Mouse (Mus musculus): ENCODE data around the gene Maml2. TPM values are rescaled to one million over a fixed set of nuclear protein-coding genes. Genes with fewer than 3 reads are reported as not detected.

Gene Maml2
- polyA plus RNA-seq, 1 experiment = not detected

DNA sequence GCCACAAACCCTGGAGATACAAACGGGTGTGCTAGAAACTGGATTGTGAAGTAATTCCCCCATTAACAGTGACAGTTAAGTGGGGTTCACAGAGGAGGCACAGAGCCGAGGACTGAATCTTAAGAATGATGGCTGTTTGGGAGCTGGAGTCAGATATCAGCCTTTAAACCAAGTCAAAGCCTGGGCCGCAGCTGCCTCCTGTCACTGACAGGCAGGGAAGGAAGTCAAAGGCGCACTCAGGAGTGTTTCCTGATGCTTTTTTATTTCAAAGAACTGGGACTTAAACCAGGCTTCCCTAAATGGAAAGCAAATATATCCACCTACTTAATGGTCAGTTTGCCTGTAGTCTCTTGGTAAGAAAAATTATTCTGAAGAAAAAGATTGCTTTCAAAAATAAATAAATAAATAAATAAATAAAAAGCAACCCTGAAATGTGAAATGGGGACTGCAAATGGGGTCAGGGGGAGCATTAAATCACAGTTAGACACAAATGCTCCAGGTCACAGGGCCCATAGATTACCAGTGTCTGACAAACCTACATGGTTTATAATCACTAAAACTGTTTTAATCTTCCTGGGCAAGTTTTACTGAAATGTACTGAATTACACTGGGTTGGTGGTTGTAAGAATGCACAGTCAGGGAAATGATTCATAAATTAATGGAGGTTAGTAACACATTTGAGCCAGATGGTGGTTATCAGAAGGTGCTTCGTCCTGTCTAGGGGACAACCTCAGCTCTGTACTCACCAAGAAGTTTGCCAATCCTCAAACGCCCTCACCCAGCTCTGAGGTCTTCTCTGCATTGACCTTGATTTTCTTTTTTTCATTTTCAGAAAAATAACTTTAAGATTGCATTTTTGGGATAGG lies 209.4 kb downstream of the Maml2 start:
- H3K4me3 ChIP-seq (ENCODE audit: insufficient read depth, low read depth, low read length) = no peak overlapping the region
- no peak overlapping the region for H3K27ac ChIP-seq (ENCODE audit: insufficient read depth, low read depth, low read length)
- peaks cover 4% of the 10 kb centered on the region; the same call in 1 of the 2 replicates for H3K4me1 ChIP-seq (ENCODE audit: control insufficient read depth, insufficient read depth, low read length)
- WGBS = 80% methylated on average over 6 of the region's 6 CpGs
- no peak for TF ChIP-seq POLR2A (IDR thresholded peaks at IDR 0.05; ENCODE audit: insufficient read depth, low read depth, low read length)
- no peak for TF ChIP-seq CTCF (IDR thresholded peaks at IDR 0.05; ENCODE audit: insufficient read depth, low read depth, low read length)

DNA sequence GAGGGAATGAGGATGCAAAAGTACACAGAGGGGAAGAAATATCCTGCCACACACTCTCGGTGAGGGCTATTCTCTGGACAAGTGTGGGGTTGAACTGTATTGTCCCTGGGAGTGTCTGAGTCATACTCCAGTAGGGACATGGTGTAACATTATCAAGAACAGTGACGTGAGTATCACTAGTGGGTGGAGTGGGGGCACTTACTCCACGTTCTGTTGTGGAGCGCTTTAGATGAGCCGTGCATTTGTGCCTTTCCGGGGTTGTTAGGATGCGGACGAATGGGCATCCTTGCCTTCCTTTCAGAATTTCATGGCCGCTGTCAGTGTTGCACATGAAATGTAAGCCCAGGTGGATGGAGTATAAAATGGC lies 210.0 kb downstream of the Maml2 start:
- H3K27ac ChIP-seq (ENCODE audit: insufficient read depth, low read depth, low read length) = no peak overlapping the region
- H3K4me1 ChIP-seq (ENCODE audit: control insufficient read depth, insufficient read depth, low read length) = peaks cover 4% of the 10 kb centered on the region; the same call in 1 of the 2 replicates
- WGBS = 82% methylated on average over 9 of the region's 9 CpGs
- no peak for TF ChIP-seq CTCF (IDR thresholded peaks at IDR 0.05; ENCODE audit: insufficient read depth, low read depth, low read length)
- TF ChIP-seq POLR2A (IDR thresholded peaks at IDR 0.05; ENCODE audit: insufficient read depth, low read depth, low read length) = no peak
- H3K4me3 ChIP-seq (ENCODE audit: insufficient read depth, low read depth, low read length) = no peak overlapping the region

DNA sequence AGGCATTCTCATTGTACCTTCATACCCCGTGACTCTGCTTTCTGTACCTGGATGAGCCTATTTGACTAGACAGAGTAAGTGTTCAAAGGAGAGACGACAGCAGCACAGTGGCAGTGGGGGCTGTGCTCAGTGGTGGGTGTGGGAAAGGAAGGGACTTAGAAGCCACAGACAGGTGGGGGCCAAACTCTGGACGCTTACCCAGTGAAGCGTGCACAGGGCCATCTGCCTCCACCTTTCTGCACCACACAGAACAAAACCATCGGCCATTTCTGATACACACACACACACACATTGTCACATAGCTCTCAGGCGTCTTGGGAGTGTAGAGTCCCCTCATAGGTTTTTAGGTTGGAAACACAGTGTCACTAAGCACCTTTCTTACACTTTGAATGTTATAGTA lies 212.0 kb downstream of the Maml2 start:
- Histone ChIP-seq H3K4me3 (ENCODE audit: insufficient read depth, low read depth, low read length) (no peak overlapping the region), H3K27ac (ENCODE audit: insufficient read depth, low read depth, low read length) (no peak overlapping the region), H3K4me1 (ENCODE audit: control insufficient read depth, insufficient read depth, low read length) (peaks cover 6% of the 10 kb centered on the region; the same call in 1 of the 2 replicates)
- WGBS = 92% methylated on average over 6 of the region's 6 CpGs
- TF ChIP-seq CTCF (IDR thresholded peaks at IDR 0.05; ENCODE audit: insufficient read depth, low read depth, low read length) (no peak), POLR2A (IDR thresholded peaks at IDR 0.05; ENCODE audit: insufficient read depth, low read depth, low read length) (no peak)

DNA sequence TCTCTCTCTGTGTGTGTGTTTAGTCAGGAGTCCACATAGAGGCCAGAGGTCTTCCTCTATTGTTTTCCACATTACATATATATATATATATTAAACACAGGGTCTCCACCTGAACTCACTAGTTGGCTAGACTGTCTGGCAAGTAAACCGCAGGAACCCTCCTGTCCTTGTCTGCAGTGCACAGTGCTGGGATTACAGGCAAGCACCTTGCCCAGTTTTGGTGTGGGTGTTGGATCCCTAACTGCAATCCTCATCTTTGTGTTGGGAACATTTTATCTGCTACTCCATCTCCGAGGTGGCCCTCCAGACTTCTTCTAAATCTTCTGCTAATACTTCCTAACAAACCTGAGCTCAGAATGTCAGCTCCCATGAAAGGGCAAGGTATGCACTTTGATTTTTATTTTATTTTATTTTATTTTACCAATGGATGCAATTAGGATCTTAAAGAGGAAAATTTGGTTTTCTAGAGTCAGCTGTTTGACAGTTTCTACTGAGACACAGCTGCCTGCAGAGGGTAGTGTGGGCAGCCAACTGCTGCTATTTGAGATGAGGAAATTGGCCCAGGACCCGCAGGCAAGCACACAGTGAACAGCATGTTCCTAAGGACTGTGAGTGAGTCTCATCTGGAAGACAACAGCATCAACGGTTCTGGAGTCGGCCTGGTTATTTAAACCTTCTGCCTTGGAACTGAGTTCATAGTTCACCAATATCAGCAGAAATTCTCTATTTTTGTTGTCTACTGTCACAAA lies 213.0 kb downstream of the Maml2 start:
- Histone ChIP-seq H3K27ac (ENCODE audit: insufficient read depth, low read depth, low read length) (no peak overlapping the region), H3K4me3 (ENCODE audit: insufficient read depth, low read depth, low read length) (no peak overlapping the region), H3K4me1 (ENCODE audit: control insufficient read depth, insufficient read depth, low read length) (peaks cover 6% of the 10 kb centered on the region; the same call in 1 of the 2 replicates)
- 56% methylated on average over 5 of the region's 5 CpGs for WGBS
- no peak for TF ChIP-seq POLR2A (IDR thresholded peaks at IDR 0.05; ENCODE audit: insufficient read depth, low read depth, low read length)
- no peak for TF ChIP-seq CTCF (IDR thresholded peaks at IDR 0.05; ENCODE audit: insufficient read depth, low read depth, low read length)

DNA sequence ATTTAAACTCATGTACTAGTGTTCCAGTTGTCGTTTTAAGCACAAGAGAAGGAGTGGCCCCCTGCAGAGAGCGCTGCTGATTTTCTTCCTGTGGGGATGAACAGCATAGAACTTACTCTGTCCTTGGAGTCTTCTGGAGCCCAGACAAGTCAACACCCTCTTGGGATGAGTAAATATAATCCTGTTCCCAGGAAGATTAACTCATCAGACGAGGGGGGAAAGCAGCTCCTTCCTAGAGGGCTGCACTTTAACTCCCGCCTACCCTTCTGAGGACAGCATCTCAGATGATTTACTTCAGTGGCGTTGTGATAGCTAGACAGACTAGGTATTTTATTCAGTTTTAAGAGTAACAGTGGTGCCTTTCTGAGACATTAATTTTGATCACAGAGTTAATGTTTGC lies 215.4 kb downstream of the Maml2 start:
- Histone ChIP-seq H3K4me1 (ENCODE audit: control insufficient read depth, insufficient read depth, low read length) (peaks cover 4% of the 10 kb centered on the region; the same call in 1 of the 2 replicates), H3K4me3 (ENCODE audit: insufficient read depth, low read depth, low read length) (no peak overlapping the region), H3K27ac (ENCODE audit: insufficient read depth, low read depth, low read length) (no peak overlapping the region)
- TF ChIP-seq CTCF (IDR thresholded peaks at IDR 0.05; ENCODE audit: insufficient read depth, low read depth, low read length) = no peak
- no peak for TF ChIP-seq POLR2A (IDR thresholded peaks at IDR 0.05; ENCODE audit: insufficient read depth, low read depth, low read length)
- WGBS = 41% methylated on average over 5 of the region's 5 CpGs

DNA sequence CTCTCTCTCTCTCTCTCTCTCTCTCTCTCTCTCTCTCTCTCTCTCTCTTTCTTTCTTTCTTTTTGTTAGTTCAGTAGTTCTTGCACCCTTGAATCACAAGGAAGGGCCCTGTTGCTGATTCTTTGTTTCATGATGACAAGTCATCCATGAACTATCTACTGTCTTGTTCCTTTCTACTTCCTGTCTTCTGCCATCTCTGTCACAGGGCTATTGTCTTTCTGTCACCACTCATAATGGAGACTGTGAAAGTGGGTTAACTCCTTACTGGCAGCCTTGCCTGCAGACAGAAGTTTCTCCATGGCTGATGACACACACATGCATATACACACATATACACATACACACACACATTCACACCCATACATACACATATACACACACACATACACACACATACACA lies 216.7 kb downstream of the Maml2 start:
- Histone ChIP-seq H3K4me3 (ENCODE audit: insufficient read depth, low read depth, low read length) (no peak overlapping the region), H3K4me1 (ENCODE audit: control insufficient read depth, insufficient read depth, low read length) (peaks cover 4% of the 10 kb centered on the region; the same call in 1 of the 2 replicates), H3K27ac (ENCODE audit: insufficient read depth, low read depth, low read length) (no peak overlapping the region)
- TF ChIP-seq CTCF (IDR thresholded peaks at IDR 0.05; ENCODE audit: insufficient read depth, low read depth, low read length) = no peak
- no peak for TF ChIP-seq POLR2A (IDR thresholded peaks at IDR 0.05; ENCODE audit: insufficient read depth, low read depth, low read length)

DNA sequence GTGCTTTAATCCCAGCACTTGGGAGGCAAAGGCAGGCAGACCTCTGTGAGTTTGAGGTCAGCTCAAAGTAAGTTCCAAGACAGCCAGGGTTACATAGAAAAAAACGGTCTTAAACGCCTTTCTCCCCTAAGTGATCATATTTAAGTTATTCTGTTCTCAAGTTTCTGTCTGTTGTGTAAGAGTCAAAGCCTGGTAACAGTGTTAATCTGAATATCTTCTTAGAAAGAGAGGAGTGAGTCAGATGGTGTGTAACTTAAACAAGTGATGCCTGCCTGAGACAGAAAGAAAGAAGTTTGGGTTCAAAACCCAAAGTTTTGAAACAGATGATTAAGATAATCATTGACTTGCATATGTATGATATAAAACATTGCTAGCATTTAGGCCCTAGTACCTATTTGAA lies 218.2 kb downstream of the Maml2 start:
- 69% methylated on average over 2 of the region's 2 CpGs for WGBS
- Histone ChIP-seq H3K27ac (ENCODE audit: insufficient read depth, low read depth, low read length) (no peak overlapping the region), H3K4me1 (ENCODE audit: control insufficient read depth, insufficient read depth, low read length) (peaks cover 2% of the 10 kb centered on the region; the same call in 1 of the 2 replicates), H3K4me3 (ENCODE audit: insufficient read depth, low read depth, low read length) (no peak overlapping the region)
- no peak for TF ChIP-seq POLR2A (IDR thresholded peaks at IDR 0.05; ENCODE audit: insufficient read depth, low read depth, low read length)
- TF ChIP-seq CTCF (IDR thresholded peaks at IDR 0.05; ENCODE audit: insufficient read depth, low read depth, low read length) = no peak

DNA sequence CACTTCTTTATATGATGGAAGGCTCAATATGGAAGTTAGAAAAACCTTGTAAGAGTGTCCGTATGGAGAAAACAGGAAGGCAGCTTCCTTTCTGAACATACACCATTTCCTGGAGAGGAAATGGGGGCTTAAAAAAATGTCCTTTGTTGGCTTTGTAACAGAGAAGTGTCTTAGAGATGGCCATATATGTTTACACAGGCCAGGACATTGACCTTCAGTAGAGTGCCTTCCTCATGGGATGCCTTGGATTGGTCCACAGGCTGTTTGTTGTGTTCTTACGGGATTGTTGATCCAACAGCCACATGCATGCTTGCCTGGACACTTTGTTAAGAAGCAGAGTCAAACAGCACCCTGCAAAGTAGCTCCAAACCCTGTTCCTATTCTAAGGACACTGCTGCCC lies 220.3 kb downstream of the Maml2 start:
- no peak for TF ChIP-seq CTCF (IDR thresholded peaks at IDR 0.05; ENCODE audit: insufficient read depth, low read depth, low read length)
- TF ChIP-seq POLR2A (IDR thresholded peaks at IDR 0.05; ENCODE audit: insufficient read depth, low read depth, low read length) = no peak
- no peak overlapping the region for H3K27ac ChIP-seq (ENCODE audit: insufficient read depth, low read depth, low read length)
- H3K4me3 ChIP-seq (ENCODE audit: insufficient read depth, low read depth, low read length) = no peak overlapping the region
- WGBS = 86% methylated on average over 2 of the region's 2 CpGs
- H3K4me1 ChIP-seq (ENCODE audit: control insufficient read depth, insufficient read depth, low read length) = peaks cover 2% of the 10 kb centered on the region; the same call in 1 of the 2 replicates

DNA sequence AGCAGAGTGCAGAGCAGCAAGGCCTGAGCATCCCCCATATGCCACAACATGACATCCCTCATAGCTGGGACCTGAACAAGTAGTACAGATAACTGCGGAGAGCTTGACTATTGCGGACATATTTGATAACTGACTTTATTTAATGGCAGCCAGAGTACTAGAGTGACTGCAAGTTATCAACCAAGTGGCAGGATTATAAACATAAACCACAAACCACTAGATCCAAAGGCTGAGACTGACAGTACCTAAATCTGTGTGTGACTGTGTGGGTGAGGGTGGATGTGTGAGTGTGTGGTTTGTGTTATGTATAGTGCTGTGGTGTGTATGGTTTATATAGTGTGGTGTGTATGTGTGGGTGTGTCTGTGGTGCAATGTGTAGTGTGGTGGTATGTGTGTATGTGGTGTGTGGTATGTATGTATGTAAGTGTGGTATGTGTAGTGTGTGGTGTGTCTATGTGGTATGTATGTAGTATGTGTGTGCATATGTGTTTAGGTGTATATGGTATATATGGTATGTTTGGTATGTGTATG lies 220.7 kb downstream of the Maml2 start:
- TF ChIP-seq CTCF (IDR thresholded peaks at IDR 0.05; ENCODE audit: insufficient read depth, low read depth, low read length) = no peak
- TF ChIP-seq POLR2A (IDR thresholded peaks at IDR 0.05; ENCODE audit: insufficient read depth, low read depth, low read length) = no peak
- H3K4me1 ChIP-seq (ENCODE audit: control insufficient read depth, insufficient read depth, low read length) = peaks cover 2% of the 10 kb centered on the region; the same call in 1 of the 2 replicates
- WGBS = 98% methylated on average over 2 of the region's 2 CpGs
- no peak overlapping the region for H3K27ac ChIP-seq (ENCODE audit: insufficient read depth, low read depth, low read length)
- H3K4me3 ChIP-seq (ENCODE audit: insufficient read depth, low read depth, low read length) = no peak overlapping the region
